Mouse (Mus musculus) erythroblast, embryonic 14.5 days (primary cell): Measurements from ENCODE around the gene Abhd4. TPM values are rescaled to one million over a fixed set of nuclear protein-coding genes. Genes with fewer than 3 reads are reported as not detected.
A peak's percentile ranks its signal among the peaks of the same experiment; 100 is the strongest.

Experiments used
- H3K27me3 ChIP-seq: 2 replicates; pipeline ENCODE4 v1.6.1; 2012; ENCODE audit warnings: inconsistent platforms; ENCODE audit not compliant: control insufficient read depth
- H3K36me3 ChIP-seq: 2 replicates; pipeline ENCODE4 v1.6.1; 2012; ENCODE audit warnings: mild to moderate bottlenecking, inconsistent platforms; ENCODE audit not compliant: control insufficient read depth
- H3K4me1 ChIP-seq: 2 replicates; pipeline ENCODE4 v1.6.1; 2012; ENCODE audit warnings: inconsistent platforms; ENCODE audit not compliant: control insufficient read depth
- H3K4me3 ChIP-seq: replicated peaks from 2 replicates; pipeline ENCODE3; 2012; ENCODE audit warnings: moderate library complexity, mild to moderate bottlenecking, inconsistent platforms
- H3K9me3 ChIP-seq: 2 replicates; pipeline ENCODE4 v1.6.1; 2012; ENCODE audit warnings: low read length, inconsistent platforms, mixed read lengths; ENCODE audit not compliant: control insufficient read depth
- GATA1 ChIP-seq: IDR thresholded peaks from 2 replicates; pipeline ENCODE4 v1.6.1; 2012; ENCODE audit warnings: low read length, inconsistent platforms, mixed read lengths
- TAL1 ChIP-seq: IDR thresholded peaks from 3 replicates; pipeline ENCODE4 v1.6.1; 2012; ENCODE audit warnings: low read length, inconsistent platforms, mixed read lengths
- polyA plus RNA-seq: library from polyadenylated mRNA; stranded (reverse); fragments of >175 nt; gene quantifications from 2 replicates; pipeline ENCODE4 v1.2.3, GENCODE M21; 2012

Gene Abhd4
- polyA plus RNA-seq, result 1.3 and 2.5 TPM in 2 replicates

- TF ChIP-seq GATA1 (peak; percentile 35; the same call in 1 of the 2 replicates), TAL1 (no peak)
- Histone ChIP-seq H3K36me3 (peaks cover 18% of the 10 kb centered on the region), H3K9me3 (no peaks in the 10 kb centered on the region), H3K4me3 (peak within 1 kb of the TSS; percentile 78), H3K27me3 (peaks cover 3% of the 10 kb centered on the region), H3K4me1 (peaks cover 54% of the 10 kb centered on the region)
Measured at GRCm38 (mm10) chr14:54253741-54254291, at the start of gene Abhd4, which contains the start of gene Dad1. TSS of gene Abhd4 (plus strand) at chr14:54254188. TSS of gene Dad1 (minus strand) at chr14:54254104.

- H3K27me3 ChIP-seq, result peaks cover 2% of the 10 kb centered on the region
- TF ChIP-seq TAL1 (peak; percentile 64), GATA1 (peak; percentile 64)
- no peaks in the 10 kb centered on the region for H3K36me3 ChIP-seq
- H3K4me3 ChIP-seq, result no peak overlapping the region
- peaks cover 31% of the 10 kb centered on the region for H3K4me1 ChIP-seq
- H3K9me3 ChIP-seq, result no peaks in the 10 kb centered on the region
Measured at GRCm38 (mm10) chr14:54204311-54204710, 49.7 kb upstream of the Abhd4 start.

- H3K4me1 ChIP-seq, result peaks cover 31% of the 10 kb centered on the region
- H3K9me3 ChIP-seq, result no peaks in the 10 kb centered on the region
- no peak for TF ChIP-seq GATA1
- TF ChIP-seq TAL1, result no peak
- peaks cover 2% of the 10 kb centered on the region for H3K27me3 ChIP-seq
- no peaks in the 10 kb centered on the region for H3K36me3 ChIP-seq
- H3K4me3 ChIP-seq, result no peak overlapping the region
Measured at GRCm38 (mm10) chr14:54204786-54205185, 49.2 kb upstream of the Abhd4 start.

DNA sequence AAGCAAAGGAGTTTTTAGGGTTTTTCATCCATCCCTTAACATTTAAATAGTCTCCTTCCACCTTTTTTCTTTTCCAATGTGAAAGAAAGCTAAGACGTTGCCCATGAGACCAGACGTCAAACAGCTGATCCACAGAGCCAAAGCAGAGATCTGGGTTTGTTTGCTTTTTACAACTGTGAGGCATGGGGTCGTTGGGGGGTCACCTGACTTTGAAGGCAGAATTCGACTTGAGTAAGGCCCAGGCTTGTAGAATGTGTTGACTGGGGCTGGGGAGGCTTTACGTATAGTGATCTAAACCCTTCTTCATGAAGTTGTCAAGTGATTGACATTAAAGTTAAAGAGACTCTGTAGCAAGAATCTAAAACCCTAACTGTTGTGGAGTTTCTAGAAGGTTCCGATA, 48.1 kb upstream of the Abhd4 start:
- H3K27me3 ChIP-seq, result no peaks in the 10 kb centered on the region; the same call in none of the 2 replicates
- H3K4me1 ChIP-seq, result peaks cover 31% of the 10 kb centered on the region
- H3K9me3 ChIP-seq, result no peaks in the 10 kb centered on the region
- no peak overlapping the region for H3K4me3 ChIP-seq
- TF ChIP-seq GATA1 (no peak), TAL1 (no peak)
- no peaks in the 10 kb centered on the region for H3K36me3 ChIP-seq

GRCm38 (mm10) chr14:54206309-54206708, 47.7 kb upstream of the Abhd4 start:
- Histone ChIP-seq H3K4me1 (peaks cover 31% of the 10 kb centered on the region), H3K4me3 (no peak overlapping the region), H3K27me3 (no peaks in the 10 kb centered on the region; the same call in none of the 2 replicates), H3K9me3 (no peaks in the 10 kb centered on the region), H3K36me3 (no peaks in the 10 kb centered on the region)
- TF ChIP-seq GATA1 (no peak), TAL1 (no peak)

- peaks cover 31% of the 10 kb centered on the region for H3K4me1 ChIP-seq
- H3K27me3 ChIP-seq, result no peaks in the 10 kb centered on the region; the same call in none of the 2 replicates
Measured at GRCm38 (mm10) chr14:54206750-54207550, 47.0 kb upstream of the Abhd4 start.

DNA sequence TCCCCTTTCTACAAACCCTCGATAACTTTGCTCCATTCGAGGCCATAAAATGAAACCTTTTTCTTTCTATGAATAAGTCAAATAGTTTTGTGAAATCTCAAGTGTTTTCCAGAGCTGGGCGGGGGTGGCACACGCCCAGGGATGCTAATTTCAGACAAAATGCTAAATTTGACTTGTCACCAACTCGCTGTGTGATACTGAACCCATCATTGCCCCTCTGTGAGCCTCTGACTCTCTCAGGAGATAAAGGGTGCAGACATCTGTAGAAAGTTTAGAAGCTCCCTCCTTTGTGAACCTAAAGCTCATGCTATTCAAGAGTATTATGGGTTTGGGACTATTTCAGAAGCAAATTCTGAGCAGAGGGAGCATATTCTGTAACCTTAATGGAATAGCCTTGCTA, 46.1 kb upstream of the Abhd4 start:
- Histone ChIP-seq H3K4me1 (peaks cover 31% of the 10 kb centered on the region), H3K27me3 (no peaks in the 10 kb centered on the region; the same call in none of the 2 replicates), H3K9me3 (no peaks in the 10 kb centered on the region), H3K4me3 (no peak overlapping the region), H3K36me3 (no peaks in the 10 kb centered on the region)
- TF ChIP-seq TAL1 (no peak), GATA1 (no peak)

More at GRCm38 (mm10) chr14:54206750-54207550, 47.0 kb upstream of the Abhd4 start:
- H3K36me3 ChIP-seq, result no peaks in the 10 kb centered on the region
- H3K4me3 ChIP-seq, result no peak overlapping the region
- no peaks in the 10 kb centered on the region for H3K9me3 ChIP-seq
- TF ChIP-seq GATA1 (no peak), TAL1 (no peak)

DNA sequence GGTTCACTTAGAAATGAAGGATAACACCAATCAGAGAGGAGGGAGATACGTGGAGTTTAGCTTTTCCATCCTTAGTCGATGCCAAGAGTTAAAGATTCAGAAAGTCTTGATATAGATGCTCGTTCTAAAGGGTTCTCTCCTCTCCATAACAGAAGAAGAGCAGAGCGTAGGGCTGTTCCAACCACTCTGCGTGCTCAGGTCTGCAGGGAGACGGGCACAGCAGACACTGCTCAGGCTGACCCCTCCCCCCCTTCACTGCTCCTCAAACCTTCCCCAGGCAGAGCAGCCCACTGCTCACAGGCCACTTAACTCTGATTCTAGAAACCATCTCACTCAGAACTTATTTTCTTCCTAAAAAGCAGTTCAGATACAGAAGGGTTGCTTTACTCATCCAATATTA, 45.2 kb upstream of the Abhd4 start:
- TF ChIP-seq GATA1, result no peak
- TF ChIP-seq TAL1, result no peak
- Histone ChIP-seq H3K4me1 (peaks cover 24% of the 10 kb centered on the region), H3K36me3 (no peaks in the 10 kb centered on the region), H3K9me3 (no peaks in the 10 kb centered on the region), H3K4me3 (no peak overlapping the region), H3K27me3 (no peaks in the 10 kb centered on the region; the same call in 1 of the 2 replicates)

DNA sequence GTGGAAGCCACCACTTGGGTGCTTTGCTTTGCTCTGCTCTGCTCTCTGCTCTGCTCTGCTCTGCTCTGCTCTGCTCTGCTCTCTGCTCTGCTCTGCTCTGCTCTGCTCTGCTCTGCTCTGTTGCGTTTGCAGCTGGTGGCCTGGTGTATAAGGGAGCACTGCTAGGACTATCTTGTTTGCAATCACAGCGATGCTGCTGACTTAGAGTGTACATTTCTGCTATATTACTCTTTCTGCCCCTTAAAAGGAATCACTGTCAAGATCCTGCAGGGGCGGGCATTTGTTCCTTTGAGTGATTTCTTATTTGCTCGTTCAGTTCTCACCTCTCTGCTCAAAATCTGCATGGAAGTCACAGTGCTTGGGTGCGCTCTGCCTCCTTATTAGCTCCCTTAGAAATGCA, 44.1 kb upstream of the Abhd4 start:
- TF ChIP-seq GATA1, result no peak
- TF ChIP-seq TAL1, result no peak
- Histone ChIP-seq H3K27me3 (no peaks in the 10 kb centered on the region; the same call in 1 of the 2 replicates), H3K9me3 (no peaks in the 10 kb centered on the region), H3K4me3 (no peak overlapping the region), H3K4me1 (peaks cover 12% of the 10 kb centered on the region), H3K36me3 (no peaks in the 10 kb centered on the region)
